In genomic region chr6:35297516-35298227, GRCm38 (mm10) we compare ENCODE assay signal across 17 mouse cellular contexts. TPM values are rescaled to one million over a fixed set of nuclear protein-coding genes. Genes with fewer than 3 reads are reported as not detected.
DNase-seq lines count a peak whose midpoint lies in the region; ATAC-seq and TF ChIP-seq lines count a peak whose summit lies in the region.
"Had no signal": no experiment of that assay in that cellular context is flagged by ENCODE, and none has a peak within 500 bp of the region (broad histone marks: within the 10 kb centered on the region; RNA-seq: fewer than 3 reads in every experiment).

No protein-coding gene starts in this region.

- no peak for DNase-seq in heart, postnatal 36 days
- peak; percentile 98 for DNase-seq in liver, adult 2 months (ENCODE audit: extremely low read depth, low read depth, low spot score)
- peak; percentile 77 to 82 for DNase-seq in kidney, postnatal 36 days
- DNase-seq in forebrain, embryonic 10.5 days (ENCODE audit: extremely low spot score, low spot score): no peak
- DNase-seq: left cerebral cortex, postnatal 4 days had no signal

- H3K4me2 ChIP-seq in heart, embryonic 15.5 days: peak overlapping the region; percentile 31; the same call in 1 of the 2 replicates
- H3K4me2 ChIP-seq in liver, embryonic 12.5 days: no peak overlapping the region
- no peak overlapping the region for H3K4me2 ChIP-seq in forebrain, embryonic 15.5 days (replicated peaks)
- H3K4me2 ChIP-seq: forebrain, embryonic 13.5 days; midbrain, embryonic 12.5 days; neural tube, embryonic 12.5 days had no signal

- intact Hi-C loops in heart, postnatal 36 days (cut with DNase I): loop anchor here (2.0 kb wide), 1 partner anchor 45 kb away; no protein-coding TSS in a partner anchor

- H3K36me3 ChIP-seq in heart, embryonic 15.5 days: no peaks in the 10 kb centered on the region
- H3K36me3 ChIP-seq in liver, adult 2 months (ENCODE audit: control insufficient read depth, insufficient read depth, low read length): no peaks in the 10 kb centered on the region
- H3K36me3 ChIP-seq in liver, embryonic 12.5 days: no peaks in the 10 kb centered on the region
- H3K36me3 ChIP-seq in forebrain, embryonic 10.5 days (replicated peaks): no peaks in the 10 kb centered on the region
- H3K36me3 ChIP-seq in forebrain, embryonic 15.5 days: no peaks in the 10 kb centered on the region
- H3K36me3 ChIP-seq: embryonic facial prominence, embryonic 10.5 days; midbrain, embryonic 12.5 days; neural tube, embryonic 12.5 days had no signal

- no peak overlapping the region for H3K9ac ChIP-seq in heart, embryonic 15.5 days
- H3K9ac ChIP-seq in liver, adult 2 months (ENCODE audit: low read depth, low read length): no peak overlapping the region; the same call in 1 of the 2 replicates
- H3K9ac ChIP-seq in liver, embryonic 12.5 days: no peak overlapping the region
- H3K9ac ChIP-seq in forebrain, embryonic 15.5 days (replicated peaks): no peak overlapping the region
- H3K9ac ChIP-seq: forebrain, embryonic 13.5 days; liver, embryonic 14.5 days; midbrain, embryonic 12.5 days; neural tube, embryonic 12.5 days had no signal

- H3K27me3 ChIP-seq in heart, embryonic 15.5 days: no peaks in the 10 kb centered on the region
- H3K27me3 ChIP-seq in liver, adult 2 months (ENCODE audit: control insufficient read depth, insufficient read depth, low read length): no peaks in the 10 kb centered on the region
- H3K27me3 ChIP-seq in liver, embryonic 12.5 days (replicated peaks): 0 out of 2 replicates have a peak, but pooled peaks cover 3% of the 10 kb centered on the region
- H3K27me3 ChIP-seq in forebrain, embryonic 10.5 days (ENCODE audit: poor library complexity, severe bottlenecking): no peaks in the 10 kb centered on the region
- no peaks in the 10 kb centered on the region for H3K27me3 ChIP-seq in forebrain, embryonic 15.5 days
- H3K27me3 ChIP-seq: forebrain, embryonic 13.5 days; midbrain, embryonic 12.5 days; neural tube, embryonic 12.5 days had no signal

- no peaks in the 10 kb centered on the region for H3K9me3 ChIP-seq in heart, embryonic 15.5 days (replicated peaks)
- no peaks in the 10 kb centered on the region for H3K9me3 ChIP-seq in liver, embryonic 12.5 days (replicated peaks)
- no peaks in the 10 kb centered on the region for H3K9me3 ChIP-seq in forebrain, embryonic 10.5 days
- H3K9me3 ChIP-seq in forebrain, embryonic 15.5 days: no peaks in the 10 kb centered on the region
- H3K9me3 ChIP-seq: embryonic facial prominence, embryonic 10.5 days; forebrain, embryonic 13.5 days; midbrain, embryonic 12.5 days; neural tube, embryonic 12.5 days had no signal

- peaks cover 26% of the 10 kb centered on the region for H3K4me1 ChIP-seq in heart, embryonic 15.5 days (replicated peaks)
- peaks cover 20% of the 10 kb centered on the region for H3K4me1 ChIP-seq in liver, adult 2 months (ENCODE audit: control insufficient read depth, insufficient read depth, low read length)
- H3K4me1 ChIP-seq in liver, embryonic 12.5 days: 0 out of 2 replicates have a peak, but pooled peaks cover 5% of the 10 kb centered on the region
- H3K4me1 ChIP-seq in forebrain, embryonic 10.5 days: peaks cover 4% of the 10 kb centered on the region; the same call in 1 of the 2 replicates
- H3K4me1 ChIP-seq in forebrain, embryonic 15.5 days: peaks cover 6% of the 10 kb centered on the region; the same call in 1 of the 2 replicates
- H3K4me1 ChIP-seq: forebrain, embryonic 13.5 days; neural tube, embryonic 12.5 days had no signal

- 88% methylated on average over 7 of the region's 7 CpGs for WGBS in heart, embryonic 15.5 days
- WGBS in liver, adult 2 months: 23% methylated on average over 7 of the region's 7 CpGs
- 66% methylated on average over 7 of the region's 7 CpGs for WGBS in liver, embryonic 12.5 days (ENCODE audit: insufficient replicate concordance)
- WGBS in forebrain, embryonic 10.5 days: 94% methylated on average over 7 of the region's 7 CpGs
- WGBS in forebrain, embryonic 15.5 days: 90% methylated on average over 7 of the region's 7 CpGs

- TF ChIP-seq CTCF in liver, adult 2 months (IDR thresholded peaks at IDR 0.05; ENCODE audit: low read depth, low read length): no peak

- peaks cover 3% of the 10 kb centered on the region; the same call in 1 of the 2 replicates for H3K79me2 ChIP-seq in liver, adult 2 months (ENCODE audit: control insufficient read depth, insufficient read depth, low read length)

- H3K4me3 ChIP-seq in heart, embryonic 15.5 days: no peak overlapping the region
- no peak overlapping the region for H3K4me3 ChIP-seq in liver, adult 2 months (ENCODE audit: insufficient read depth, low read depth, low read length)
- H3K4me3 ChIP-seq in liver, embryonic 12.5 days: no peak overlapping the region
- H3K4me3 ChIP-seq in forebrain, embryonic 10.5 days: no peak overlapping the region
- no peak overlapping the region for H3K4me3 ChIP-seq in forebrain, embryonic 15.5 days
- H3K4me3 ChIP-seq: embryonic facial prominence, embryonic 10.5 days; forebrain, embryonic 13.5 days; midbrain, embryonic 12.5 days; neural tube, embryonic 12.5 days had no signal

- ATAC-seq in heart, embryonic 15.5 days (replicated peaks; ENCODE audit: insufficient number of reproducible peaks, insufficient read depth, low FRiP score, low read depth): no peak
- no peak for ATAC-seq in liver, embryonic 12.5 days
- ATAC-seq in forebrain, embryonic 15.5 days (replicated peaks): no peak
- ATAC-seq: forebrain, embryonic 13.5 days; intestine, embryonic 16.5 days had no signal

- no peak for TF ChIP-seq POLR2A in liver, adult 2 months (IDR thresholded peaks at IDR 0.05; ENCODE audit: extremely low read depth, insufficient read depth, low read length)

- peak overlapping the region; percentile 82 for H3K27ac ChIP-seq in heart, embryonic 15.5 days
- peak overlapping the region; percentile 98 for H3K27ac ChIP-seq in liver, adult 2 months (replicated peaks; ENCODE audit: insufficient read depth, low read depth, low read length)
- no peak overlapping the region for H3K27ac ChIP-seq in liver, embryonic 12.5 days
- no peak overlapping the region for H3K27ac ChIP-seq in forebrain, embryonic 10.5 days
- no peak overlapping the region for H3K27ac ChIP-seq in forebrain, embryonic 15.5 days (replicated peaks)
- H3K27ac ChIP-seq: embryonic facial prominence, embryonic 10.5 days; forebrain, embryonic 13.5 days; liver, embryonic 14.5 days; midbrain, embryonic 12.5 days; neural tube, embryonic 12.5 days; stomach, postnatal 0 days had no signal

RNA-seq across cellular contexts. Expression of gene Slc13a4, which starts 10.3 kb away (rescaled TPM):
- 0.67 and 0.72 TPM in 2 replicates for polyA plus RNA-seq in heart, embryonic 15.5 days (2015; fragmentation: Nextera tagmentation; extraction: Ambion mirVana)
- total RNA-seq in heart, postnatal 36 days (2021): under 1 TPM; 0.11 to 0.17 TPM
- total RNA-seq in liver, adult 2 months (2014; rRNA removed): under 0.01 and 0.09 TPM in 2 replicates
- polyA plus RNA-seq in liver, adult 2 months (2012; rRNA removed): 0.06 and 0.10 TPM in 2 replicates
- polyA plus RNA-seq in liver, embryonic 12.5 days (2016; fragmentation: Nextera tagmentation; extraction: Ambion mirVana): 0.23 and 0.25 TPM in 2 replicates
- 0.52 and 0.72 TPM in 2 replicates for polyA plus RNA-seq in forebrain, embryonic 10.5 days (2016; fragmentation: Nextera tagmentation; extraction: Ambion mirVana)
- polyA plus RNA-seq in forebrain, embryonic 15.5 days (2015; fragmentation: Nextera tagmentation; extraction: Ambion mirVana): 3.1 and 3.7 TPM in 2 replicates
- total RNA-seq: megakaryocyte progenitor cell, adult 5-6 weeks had no signal

RNA-seq across cellular contexts. Expression of gene Fam180a, which starts 28.3 kb away (rescaled TPM):
- polyA plus RNA-seq in heart, embryonic 15.5 days (2015; fragmentation: Nextera tagmentation; extraction: Ambion mirVana): 0.75 and 1.0 TPM in 2 replicates
- under 1 TPM; 0.65 to 0.92 TPM for total RNA-seq in heart, postnatal 36 days (2021)
- total RNA-seq in liver, adult 2 months (2014; rRNA removed): 1.0 and 1.7 TPM in 2 replicates
- polyA plus RNA-seq in liver, adult 2 months (2012; rRNA removed): 0.09 and 0.11 TPM in 2 replicates
- 0.08 TPM in 1 of 2 replicates, not detected in the other for polyA plus RNA-seq in liver, embryonic 12.5 days (2016; fragmentation: Nextera tagmentation; extraction: Ambion mirVana)
- polyA plus RNA-seq in forebrain, embryonic 10.5 days (2016; fragmentation: Nextera tagmentation; extraction: Ambion mirVana): not detected in 2 replicates
- polyA plus RNA-seq in forebrain, embryonic 15.5 days (2015; fragmentation: Nextera tagmentation; extraction: Ambion mirVana): 0.34 and 0.56 TPM in 2 replicates
- total RNA-seq: megakaryocyte progenitor cell, adult 5-6 weeks had no signal
- polyA plus RNA-seq: embryonic facial prominence, embryonic 10.5 days; forebrain, embryonic 13.5 days; neural tube, embryonic 12.5 days; thymus, postnatal 0 days had no signal

Comparison
In these comparisons a context has a peak if more than half of its experiments do, and no peak if none do; other contexts are left out.
1. H3K27ac ChIP-seq: peak in heart, embryonic 15.5 days (single experiment) and liver, adult 2 months (single experiment); none in liver, embryonic 12.5 days (single experiment), forebrain, embryonic 10.5 days (single experiment) and forebrain, embryonic 15.5 days (single experiment).
2. DNase-seq: peak in liver, adult 2 months (single experiment) and kidney, postnatal 36 days (2 of 2); none in heart, postnatal 36 days (0 of 2) and forebrain, embryonic 10.5 days (single experiment).